Mouse (Mus musculus) forebrain, embryonic 13.5 days (tissue): ENCODE measurements around the gene Slc25a43. TPM values are rescaled to one million over a fixed set of nuclear protein-coding genes. Genes with fewer than 3 reads are reported as not detected.
"Not testable (repeated sequence)": the region's sequence is repeated elsewhere in the genome, so short reads cannot be mapped to it uniquely, and the experiment has no call there.

Experiments
- ATAC-seq: fragments of 200-750 bp; cut with Nextera tagmentation; 2 replicates; pipeline ENCODE4 v1.8.0; 2017
- H3K27ac ChIP-seq: fragments of 300-500 bp; sonication (generic); 2 replicates; pipeline ENCODE4 v1.5.1; 2015; ENCODE audit warnings: inconsistent platforms, mild to moderate bottlenecking, moderate library complexity
- H3K27me3 ChIP-seq: fragments of 300-500 bp; sonication (generic); 2 replicates; pipeline ENCODE4 v1.6.1; 2015; ENCODE audit warnings: mild to moderate bottlenecking, inconsistent platforms
- H3K36me3 ChIP-seq: fragments of 300-500 bp; sonication (generic); 2 replicates; pipeline ENCODE4 v1.6.1; 2015; ENCODE audit warnings: mild to moderate bottlenecking, inconsistent platforms; ENCODE audit not compliant: poor library complexity, severe bottlenecking
- H3K4me1 ChIP-seq: fragments of 300-500 bp; sonication (generic); 2 replicates; pipeline ENCODE4 v1.6.1; 2015; ENCODE audit warnings: inconsistent platforms
- H3K4me2 ChIP-seq: fragments of 300-500 bp; sonication (generic); 2 replicates; pipeline ENCODE4 v1.6.1; 2015; ENCODE audit warnings: inconsistent platforms, mild to moderate bottlenecking, moderate library complexity
- H3K4me3 ChIP-seq: fragments of 300-500 bp; sonication (generic); 2 replicates; pipeline ENCODE4 v1.5.1; 2015; ENCODE audit warnings: mild to moderate bottlenecking, inconsistent platforms
- H3K9ac ChIP-seq: fragments of 300-500 bp; sonication (generic); 2 replicates; pipeline ENCODE4 v1.6.1; 2015; ENCODE audit warnings: mild to moderate bottlenecking, inconsistent platforms
- H3K9me3 ChIP-seq: fragments of 300-500 bp; sonication (generic); replicated peaks from 2 replicates; pipeline ENCODE4 v1.6.1; 2016; ENCODE audit warnings: inconsistent platforms
- WGBS: fragments of 180-500 bp; shearing (Covaris S2); methylation state at CpG from one replicate; pipeline ENCODE4 v1.1.7; 2015; 5-methylcytosine and 5-hydroxymethylcytosine counted together
- polyA plus RNA-seq: library from polyadenylated mRNA; unstranded; fragments of >200 nt; fragmentation: Nextera tagmentation; extraction: Ambion mirVana; gene quantifications from 2 replicates; pipeline ENCODE4 v1.2.1, GENCODE M21; 2015

Gene Slc25a43
- polyA plus RNA-seq, 1 experiment from 2014 or later, result 0.68 TPM

DNA sequence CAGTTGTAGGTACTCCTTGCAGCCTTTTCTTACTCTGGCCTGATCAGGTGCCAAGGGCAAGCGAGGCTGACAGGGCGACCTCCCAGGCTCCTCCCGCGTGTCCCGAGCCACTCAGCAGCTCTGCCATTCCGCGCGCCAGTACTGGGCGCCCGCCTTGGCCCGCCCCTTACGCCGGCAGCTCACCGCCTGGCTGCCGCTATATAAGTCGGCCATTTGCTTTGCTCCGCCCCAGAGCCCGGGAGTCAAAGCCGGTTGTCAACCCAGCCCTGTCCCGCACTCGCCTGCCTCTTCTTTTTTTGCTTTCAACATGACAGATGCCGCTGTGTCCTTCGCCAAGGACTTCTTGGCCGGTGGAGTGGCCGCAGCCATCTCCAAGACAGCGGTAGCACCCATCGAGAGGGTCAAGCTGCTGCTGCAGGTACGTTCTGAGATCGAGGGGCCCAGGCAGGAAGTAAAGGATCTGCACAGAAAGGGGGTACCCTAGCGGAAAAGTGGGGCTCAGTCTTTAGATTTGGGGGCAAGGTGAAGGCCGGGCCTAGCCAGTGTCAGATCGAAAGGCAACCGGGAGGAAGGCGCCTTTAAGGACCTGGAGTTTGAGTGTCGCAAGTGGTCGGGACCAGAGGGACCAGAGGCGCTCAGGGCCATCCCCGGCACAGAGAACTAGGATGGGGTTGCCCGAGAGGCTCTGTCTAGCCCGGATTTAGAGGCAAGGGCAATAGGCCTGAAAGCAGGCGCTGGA lies 52.1 kb downstream of the Slc25a43 start, which contains the start of gene Slc25a5:
Gene Slc25a5, plus strand, starts transcription at position 228 of the 739 bp plus-strand sequence.
- H3K9ac ChIP-seq, result peak within 1 kb of the TSS; percentile 78
- 22% methylated on average over 41 of the region's 41 CpGs for WGBS
- no peaks in the 10 kb centered on the region for H3K9me3 ChIP-seq
- peak within 1 kb of the TSS; percentile 60 for H3K4me3 ChIP-seq
- peak within 1 kb of the TSS; percentile 61 for H3K4me2 ChIP-seq
- H3K27ac ChIP-seq, result peak within 1 kb of the TSS; percentile 80
- H3K36me3 ChIP-seq, result peaks cover 11% of the 10 kb centered on the region
- ATAC-seq, result peak; percentile 96
- H3K27me3 ChIP-seq, result no peaks in the 10 kb centered on the region
- H3K4me1 ChIP-seq, result 0 out of 2 replicates have a peak, but pooled peaks cover 4% of the 10 kb centered on the region

DNA sequence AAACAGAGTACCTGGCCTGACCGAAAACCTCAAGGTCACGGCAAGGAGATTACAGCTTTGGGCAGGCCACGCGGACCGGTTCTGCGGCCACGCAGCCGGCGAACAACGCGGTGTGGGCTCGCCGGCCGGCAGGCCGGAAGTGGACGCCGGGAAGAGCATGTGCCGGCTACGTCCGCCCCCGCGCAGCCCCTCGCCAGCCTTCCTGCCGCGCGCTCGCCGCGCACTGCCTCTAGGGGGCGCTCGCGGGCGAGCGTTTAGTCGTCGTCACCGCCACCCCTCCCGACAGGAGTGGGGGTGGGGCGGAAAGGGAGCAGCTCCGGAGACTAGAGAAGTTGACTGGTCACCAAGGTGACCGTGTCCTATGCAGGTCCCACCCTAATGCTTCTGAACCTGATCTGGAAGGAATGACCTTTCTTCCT lies 52.7 kb downstream of the Slc25a43 start:
- Histone ChIP-seq H3K4me2 (peak overlapping the region; percentile 61), H3K4me1 (0 out of 2 replicates have a peak, but pooled peaks cover 4% of the 10 kb centered on the region), H3K27me3 (no peaks in the 10 kb centered on the region), H3K4me3 (peak overlapping the region; percentile 60), H3K9ac (peak overlapping the region; percentile 78), H3K9me3 (no peaks in the 10 kb centered on the region), H3K36me3 (peaks cover 11% of the 10 kb centered on the region), H3K27ac (peak overlapping the region; percentile 80)
- ATAC-seq, result peak; percentile 83
- 13% methylated on average over 40 of the region's 41 CpGs for WGBS

- H3K9ac ChIP-seq, result peak overlapping the region; percentile 78
- 74% methylated on average over 8 of the region's 8 CpGs for WGBS
- not testable (repeated sequence) for ATAC-seq, H3K27me3 ChIP-seq, H3K4me1 ChIP-seq, H3K27ac ChIP-seq, H3K9me3 ChIP-seq
- peak overlapping the region; percentile 60 for H3K4me3 ChIP-seq
- H3K4me2 ChIP-seq, result peak overlapping the region; percentile 61
- H3K36me3 ChIP-seq, result peaks cover 11% of the 10 kb centered on the region
Measured at GRCm38 (mm10) chrX:36796734-36797133, 53.3 kb downstream of the Slc25a43 start.

GRCm38 (mm10) chrX:36799131-36799879 lies 55.8 kb downstream of the Slc25a43 start:
- Histone ChIP-seq H3K9ac (no peak overlapping the region), H3K4me3 (no peak overlapping the region), H3K4me1 (0 out of 2 replicates have a peak, but pooled peaks cover 4% of the 10 kb centered on the region), H3K27ac (no peak overlapping the region), H3K4me2 (no peak overlapping the region), H3K36me3 (peaks cover 11% of the 10 kb centered on the region), H3K27me3 (no peaks in the 10 kb centered on the region), H3K9me3 (no peaks in the 10 kb centered on the region)
- ATAC-seq, result no peak
- WGBS, result 50% methylated on average over 6 of the region's 6 CpGs

GRCm38 (mm10) chrX:36803189-36803588 lies 59.7 kb downstream of the Slc25a43 start:
- H3K9ac ChIP-seq, result no peak overlapping the region
- peaks cover 5% of the 10 kb centered on the region for H3K36me3 ChIP-seq
- H3K4me3 ChIP-seq, result no peak overlapping the region
- no peak for ATAC-seq
- no peak overlapping the region for H3K27ac ChIP-seq
- no peaks in the 10 kb centered on the region for H3K9me3 ChIP-seq
- whole genome bisulfite sequencing, result 82% methylated on average over 5 of the region's 5 CpGs
- no peaks in the 10 kb centered on the region for H3K27me3 ChIP-seq
- H3K4me1 ChIP-seq, result peaks cover 7% of the 10 kb centered on the region
- H3K4me2 ChIP-seq, result no peak overlapping the region

- 74% methylated on average over 5 of the region's 5 CpGs for WGBS
- Histone ChIP-seq H3K4me2 (no peak overlapping the region), H3K4me1 (peaks cover 7% of the 10 kb centered on the region), H3K36me3 (no peaks in the 10 kb centered on the region), H3K9ac (no peak overlapping the region), H3K27ac (no peak overlapping the region), H3K27me3 (no peaks in the 10 kb centered on the region), H3K9me3 (no peaks in the 10 kb centered on the region), H3K4me3 (no peak overlapping the region)
- no peak for ATAC-seq
Measured at GRCm38 (mm10) chrX:36804196-36804595, 60.7 kb downstream of the Slc25a43 start.

- Histone ChIP-seq H3K9me3 (no peaks in the 10 kb centered on the region), H3K4me3 (no peak overlapping the region), H3K4me1 (peaks cover 7% of the 10 kb centered on the region), H3K4me2 (no peak overlapping the region), H3K36me3 (no peaks in the 10 kb centered on the region), H3K27me3 (no peaks in the 10 kb centered on the region), H3K9ac (no peak overlapping the region), H3K27ac (no peak overlapping the region)
- ATAC-seq, result no peak
- 45% methylated on average over 5 of the region's 5 CpGs for WGBS
Measured at GRCm38 (mm10) chrX:36805466-36806235, 62.2 kb downstream of the Slc25a43 start.

- Histone ChIP-seq H3K9ac (peak overlapping the region; percentile 55), H3K4me1 (peaks cover 7% of the 10 kb centered on the region), H3K4me2 (peak overlapping the region; percentile 55), H3K27ac (peak overlapping the region; percentile 80), H3K27me3 (no peaks in the 10 kb centered on the region), H3K36me3 (no peaks in the 10 kb centered on the region), H3K9me3 (no peaks in the 10 kb centered on the region), H3K4me3 (peak overlapping the region; percentile 33)
- peak; percentile 93 for ATAC-seq
- 17% methylated on average over 40 of the region's 45 CpGs for WGBS
Measured at GRCm38 (mm10) chrX:36807360-36808317, 64.2 kb downstream of the Slc25a43 start.

- Histone ChIP-seq H3K27me3 (no peaks in the 10 kb centered on the region), H3K9ac (no peak overlapping the region), H3K4me1 (peaks cover 7% of the 10 kb centered on the region), H3K4me2 (peak overlapping the region; percentile 55), H3K9me3 (no peaks in the 10 kb centered on the region), H3K4me3 (peak overlapping the region; percentile 33), H3K27ac (peak overlapping the region; percentile 80; the same call in 1 of the 2 replicates), H3K36me3 (no peaks in the 10 kb centered on the region)
- peak; percentile 22; the same call in 1 of the 2 replicates for ATAC-seq
- WGBS, result 77% methylated on average over 6 of the region's 6 CpGs
Measured at GRCm38 (mm10) chrX:36808318-36808683, 64.8 kb downstream of the Slc25a43 start.

DNA sequence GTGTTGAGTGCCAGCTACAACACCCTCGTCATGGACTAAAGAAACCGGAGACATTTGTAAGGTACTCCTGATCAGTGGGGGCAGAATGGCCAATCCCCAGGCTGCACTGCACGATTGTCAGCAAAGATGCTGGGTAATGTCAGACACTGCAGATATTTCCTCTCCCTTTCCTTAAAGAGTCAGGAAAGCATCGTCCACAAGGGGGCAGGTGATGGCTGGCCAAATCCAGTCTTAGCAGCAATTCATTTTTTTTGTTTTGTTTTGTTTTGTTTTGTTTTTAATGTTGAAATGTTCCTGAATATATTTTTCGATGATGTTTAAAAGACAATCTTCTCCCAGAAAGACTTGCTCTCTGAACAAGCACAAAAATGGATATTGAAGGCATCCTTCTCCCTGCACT lies 67.9 kb downstream of the Slc25a43 start:
- H3K4me3 ChIP-seq, result no peak overlapping the region
- 49% methylated on average over 5 of the region's 5 CpGs for WGBS
- peaks cover 11% of the 10 kb centered on the region for H3K4me1 ChIP-seq
- no peak overlapping the region for H3K27ac ChIP-seq
- no peak for ATAC-seq
- no peaks in the 10 kb centered on the region for H3K36me3 ChIP-seq
- H3K9ac ChIP-seq, result no peak overlapping the region
- no peaks in the 10 kb centered on the region for H3K27me3 ChIP-seq
- no peak overlapping the region for H3K4me2 ChIP-seq
- no peaks in the 10 kb centered on the region for H3K9me3 ChIP-seq
